8 mouse cellular contexts compared by ENCODE assay signal in genomic region chr5:33274085-33274952, GRCm38 (mm10). TPM values are rescaled to one million over a fixed set of nuclear protein-coding genes. Genes with fewer than 3 reads are reported as not detected.
DNase-seq lines count a peak whose midpoint lies in the region; ATAC-seq and TF ChIP-seq lines count a peak whose summit lies in the region.

No protein-coding gene starts in this region.

- no peaks in the 10 kb centered on the region for H3K9me3 ChIP-seq in embryonic facial prominence, embryonic 14.5 days (ENCODE audit: control insufficient read depth, low read length)
- no peaks in the 10 kb centered on the region for H3K9me3 ChIP-seq in limb, embryonic 14.5 days (ENCODE audit: control insufficient read depth, low read length)
- no peaks in the 10 kb centered on the region for H3K9me3 ChIP-seq in midbrain, postnatal 0 days (ENCODE audit: low read length)

- WGBS in embryonic facial prominence, embryonic 14.5 days: under 1% methylated on average over 22 of the region's 97 CpGs
- 0% methylated on average over 62 of the region's 97 CpGs for WGBS in limb, embryonic 14.5 days
- WGBS in midbrain, postnatal 0 days: 0% methylated on average over 74 of the region's 97 CpGs

- H3K4me1 ChIP-seq in embryonic facial prominence, embryonic 14.5 days (ENCODE audit: control insufficient read depth, insufficient read depth, low read length): peaks cover 11% of the 10 kb centered on the region; the same call in 1 of the 2 replicates
- H3K4me1 ChIP-seq in limb, embryonic 14.5 days (ENCODE audit: control insufficient read depth, insufficient read depth, low read length): peaks cover 7% of the 10 kb centered on the region
- H3K4me1 ChIP-seq in midbrain, postnatal 0 days (ENCODE audit: insufficient read depth, low read length): peaks cover 13% of the 10 kb centered on the region; the same call in 1 of the 2 replicates

- H3K27me3 ChIP-seq in embryonic facial prominence, embryonic 14.5 days (replicated peaks; ENCODE audit: control insufficient read depth, insufficient read depth, low read length): no peaks in the 10 kb centered on the region
- H3K27me3 ChIP-seq in limb, embryonic 14.5 days (ENCODE audit: control insufficient read depth, insufficient read depth, low read length): no peaks in the 10 kb centered on the region
- H3K27me3 ChIP-seq in midbrain, postnatal 0 days (ENCODE audit: insufficient read depth, low read length): no peaks in the 10 kb centered on the region

- TF ChIP-seq POLR2A in limb, embryonic 14.5 days (IDR thresholded peaks at IDR 0.05; ENCODE audit: borderline replicate concordance, extremely low read depth, insufficient read depth, insufficient read length): 0 out of 2 replicates have a peak, but pooled peaks have one; percentile 12

- peaks cover 20% of the 10 kb centered on the region for H3K36me3 ChIP-seq in embryonic facial prominence, embryonic 14.5 days (ENCODE audit: control insufficient read depth, insufficient read depth, low read length)
- peaks cover 7% of the 10 kb centered on the region for H3K36me3 ChIP-seq in limb, embryonic 14.5 days (ENCODE audit: control insufficient read depth, insufficient read depth, low read length)
- peaks cover 5% of the 10 kb centered on the region; the same call in 1 of the 2 replicates for H3K36me3 ChIP-seq in midbrain, postnatal 0 days (ENCODE audit: insufficient read depth, low read length)

- DNase-seq in 3T3-L1 (ENCODE audit: low read depth, low spot score): peak; percentile 87
- peak; percentile 86 to 94 for DNase-seq in adrenal gland, postnatal 4 days (ENCODE audit: low spot score in 2 of 2)
- peak; percentile 93 for DNase-seq in embryonic facial prominence, embryonic 14.5 days (ENCODE audit: low spot score)
- DNase-seq in heart, adult 8-10 months (ENCODE audit: low spot score): peak; percentile 89
- DNase-seq in kidney, adult 9 months: peak; percentile 90
- DNase-seq in limb, embryonic 14.5 days (ENCODE audit: low spot score): peak; percentile 91
- DNase-seq in midbrain, postnatal 0 days (ENCODE audit: low spot score): peak; percentile 94
- DNase-seq in spleen, postnatal 14 days (ENCODE audit: low spot score in 2 of 2): peak; percentile 82 to 86

- H3K27ac ChIP-seq in embryonic facial prominence, embryonic 14.5 days (replicated peaks; ENCODE audit: low read depth, low read length): peak overlapping the region; percentile 98
- peak overlapping the region; percentile 96 for H3K27ac ChIP-seq in limb, embryonic 14.5 days (replicated peaks; ENCODE audit: low read depth, low read length)
- peak overlapping the region; percentile 98 for H3K27ac ChIP-seq in midbrain, postnatal 0 days (ENCODE audit: low read depth, low read length)

- peak overlapping the region; percentile 89 for H3K4me3 ChIP-seq in embryonic facial prominence, embryonic 14.5 days (ENCODE audit: low read depth, low read length)
- peak overlapping the region; percentile 86 for H3K4me3 ChIP-seq in limb, embryonic 14.5 days (replicated peaks; ENCODE audit: low read length)
- peak overlapping the region; percentile 81 for H3K4me3 ChIP-seq in midbrain, postnatal 0 days (ENCODE audit: low read depth, low read length)

- ATAC-seq in embryonic facial prominence, embryonic 14.5 days (ENCODE audit: low read depth): peak; percentile 58
- peak; percentile 56 for ATAC-seq in limb, embryonic 14.5 days (ENCODE audit: low FRiP score, low read depth)
- peak; percentile 65 for ATAC-seq in midbrain, postnatal 0 days (ENCODE audit: low FRiP score)

- H3K4me2 ChIP-seq in embryonic facial prominence, embryonic 14.5 days (ENCODE audit: low read depth, low read length): peak overlapping the region; percentile 89
- H3K4me2 ChIP-seq in limb, embryonic 14.5 days (replicated peaks; ENCODE audit: low read depth, low read length, severe bottlenecking): peak overlapping the region; percentile 75
- peak overlapping the region; percentile 74 for H3K4me2 ChIP-seq in midbrain, postnatal 0 days (ENCODE audit: low read depth, low read length, poor library complexity, severe bottlenecking)

- H3K9ac ChIP-seq in embryonic facial prominence, embryonic 14.5 days (ENCODE audit: low read depth, low read length): peak overlapping the region; percentile 93
- peak overlapping the region; percentile 92 for H3K9ac ChIP-seq in limb, embryonic 14.5 days (ENCODE audit: low read depth, low read length, severe bottlenecking)
- peak overlapping the region; percentile 88 for H3K9ac ChIP-seq in midbrain, postnatal 0 days (replicated peaks; ENCODE audit: low read length, poor library complexity, severe bottlenecking)

- TF ChIP-seq CTCF in midbrain, postnatal 0 days (IDR thresholded peaks at IDR 0.05): peak; percentile 38

RNA-seq across cellular contexts. Expression of gene Ctbp1, which starts 0.5 kb away (rescaled TPM):
- total RNA-seq in adrenal gland, postnatal 4 days (2021): 100 to 1,000 TPM; 248 to 269 TPM
- 290 and 337 TPM in 2 replicates for polyA plus RNA-seq in embryonic facial prominence, embryonic 14.5 days (2014; fragmentation: Nextera tagmentation; extraction: Ambion mirVana)
- 100 to 1,000 TPM; 213 to 238 (median 226) TPM for total RNA-seq in heart, adult 8-10 months (2022)
- polyA plus RNA-seq in limb, embryonic 14.5 days (2012; rRNA removed): 266 and 270 TPM in 2 replicates
- polyA plus RNA-seq in limb, embryonic 14.5 days (2014; fragmentation: Nextera tagmentation; extraction: Ambion mirVana): 341 and 376 TPM in 2 replicates
- 415 and 418 TPM in 2 replicates for total RNA-seq in midbrain, postnatal 0 days (2014; rRNA removed)
- polyA plus RNA-seq in midbrain, postnatal 0 days (2015; fragmentation: Nextera tagmentation; extraction: Ambion mirVana): 364 and 377 TPM in 2 replicates

RNA-seq across cellular contexts. Expression of gene Spon2, which starts 56.1 kb away (rescaled TPM):
- 1 to 10 TPM; 5.2 to 9.7 TPM for total RNA-seq in adrenal gland, postnatal 4 days (2021)
- 21.7 and 27.1 TPM in 2 replicates for polyA plus RNA-seq in embryonic facial prominence, embryonic 14.5 days (2014; fragmentation: Nextera tagmentation; extraction: Ambion mirVana)
- 1 to 10 TPM; 1.0 to 3.4 (median 1.4) TPM for total RNA-seq in heart, adult 8-10 months (2022)
- 26.0 and 28.8 TPM in 2 replicates for polyA plus RNA-seq in limb, embryonic 14.5 days (2012; rRNA removed)
- 23.1 and 23.9 TPM in 2 replicates for polyA plus RNA-seq in limb, embryonic 14.5 days (2014; fragmentation: Nextera tagmentation; extraction: Ambion mirVana)
- total RNA-seq in midbrain, postnatal 0 days (2014; rRNA removed): 4.4 and 5.1 TPM in 2 replicates
- polyA plus RNA-seq in midbrain, postnatal 0 days (2015; fragmentation: Nextera tagmentation; extraction: Ambion mirVana): 2.3 and 2.7 TPM in 2 replicates

Comparison
In these comparisons a context has a peak if more than half of its experiments do, and no peak if none do; other contexts are left out.
1. Peak in every context shown above with its lines: DNase-seq, ATAC-seq, H3K4me3 ChIP-seq and H3K27ac ChIP-seq.